Mouse (Mus musculus) heart, postnatal 0 days (tissue): Measurements from ENCODE around the gene Abo. TPM values are rescaled to one million over a fixed set of nuclear protein-coding genes. Genes with fewer than 3 reads are reported as not detected.

Experiments
- ATAC-seq: fragments of 200-750 bp; cut with Nextera tagmentation; 2 replicates; pipeline ENCODE4 v1.8.0; 2017; ENCODE audit warnings: low read depth, moderate number of reproducible peaks, moderate library complexity; ENCODE audit not compliant: insufficient read depth
- DNase-seq: peaks from one replicate; pipeline ENCODE4 v3.0.0-alpha.2; 2016; ENCODE audit warnings: low spot score
- H3K27ac ChIP-seq: fragments of 300-500 bp; sonication (generic); 2 replicates; pipeline ENCODE4 v1.5.1; 2014; ENCODE audit warnings: low read depth, mild to moderate bottlenecking
- H3K27me3 ChIP-seq: fragments of 300-500 bp; sonication (generic); 2 replicates; pipeline ENCODE4 v1.6.1; 2014; ENCODE audit warnings: low read length, mixed read lengths; ENCODE audit not compliant: control insufficient read depth, insufficient read depth
- H3K36me3 ChIP-seq: fragments of 300-500 bp; sonication (generic); replicated peaks from 2 replicates; pipeline ENCODE4 v1.6.1; 2014; ENCODE audit warnings: low read length, mixed read lengths; ENCODE audit not compliant: control insufficient read depth, insufficient read depth
- H3K4me1 ChIP-seq: fragments of 300-500 bp; sonication (generic); 2 replicates; pipeline ENCODE4 v1.6.1; 2014; ENCODE audit warnings: antibody characterized with exemption; ENCODE audit not compliant: control insufficient read depth, insufficient read depth
- H3K4me2 ChIP-seq: fragments of 300-500 bp; sonication (generic); 2 replicates; pipeline ENCODE4 v1.6.1; 2014; ENCODE audit warnings: low read depth, mild to moderate bottlenecking, low read length, moderate library complexity
- H3K4me3 ChIP-seq: fragments of 300-500 bp; sonication (generic); 2 replicates; pipeline ENCODE4 v1.5.1; 2014; ENCODE audit warnings: low read depth, low read length
- H3K9ac ChIP-seq: fragments of 300-500 bp; sonication (generic); replicated peaks from 2 replicates; pipeline ENCODE4 v1.6.1; 2014; ENCODE audit warnings: low read depth, low read length, mixed read lengths
- H3K9me3 ChIP-seq: fragments of 300-500 bp; sonication (generic); replicated peaks from 2 replicates; pipeline ENCODE4 v1.6.1; 2016; ENCODE audit warnings: low read length; ENCODE audit not compliant: control insufficient read depth
- CTCF ChIP-seq: IDR thresholded peaks from 2 replicates; pipeline ENCODE4 v1.5.1; 2016; ENCODE audit warnings: antibody characterized with exemption, control low read depth, low read depth
- EP300 ChIP-seq: IDR thresholded peaks from 2 replicates; pipeline ENCODE4 v1.6.1; 2016; ENCODE audit warnings: antibody characterized with exemption, low read depth
- WGBS: fragments of 180-500 bp; shearing (Covaris S2); extraction: QIAGEN DNeasy Blood & Tissue Kit; methylation state at CpG from one replicate; pipeline ENCODE4 v1.1.7; 2014; 5-methylcytosine and 5-hydroxymethylcytosine counted together
- polyA plus RNA-seq: library from polyadenylated mRNA; unstranded; fragments of >200 nt; fragmentation: Nextera tagmentation; extraction: Ambion mirVana; gene quantifications from 2 replicates; pipeline ENCODE4 v1.2.1, GENCODE M21; 2015
- total RNA-seq: library from RNA; depleted of rRNA; stranded (reverse); fragments of >200 nt; gene quantifications from 2 replicates; pipeline ENCODE4 v1.2.3, GENCODE M21; 2014; ENCODE audit warnings: low replicate concordance

Gene Abo
- total and polyA plus RNA-seq, 2 experiments from 2014 or later, result not detected

DNA sequence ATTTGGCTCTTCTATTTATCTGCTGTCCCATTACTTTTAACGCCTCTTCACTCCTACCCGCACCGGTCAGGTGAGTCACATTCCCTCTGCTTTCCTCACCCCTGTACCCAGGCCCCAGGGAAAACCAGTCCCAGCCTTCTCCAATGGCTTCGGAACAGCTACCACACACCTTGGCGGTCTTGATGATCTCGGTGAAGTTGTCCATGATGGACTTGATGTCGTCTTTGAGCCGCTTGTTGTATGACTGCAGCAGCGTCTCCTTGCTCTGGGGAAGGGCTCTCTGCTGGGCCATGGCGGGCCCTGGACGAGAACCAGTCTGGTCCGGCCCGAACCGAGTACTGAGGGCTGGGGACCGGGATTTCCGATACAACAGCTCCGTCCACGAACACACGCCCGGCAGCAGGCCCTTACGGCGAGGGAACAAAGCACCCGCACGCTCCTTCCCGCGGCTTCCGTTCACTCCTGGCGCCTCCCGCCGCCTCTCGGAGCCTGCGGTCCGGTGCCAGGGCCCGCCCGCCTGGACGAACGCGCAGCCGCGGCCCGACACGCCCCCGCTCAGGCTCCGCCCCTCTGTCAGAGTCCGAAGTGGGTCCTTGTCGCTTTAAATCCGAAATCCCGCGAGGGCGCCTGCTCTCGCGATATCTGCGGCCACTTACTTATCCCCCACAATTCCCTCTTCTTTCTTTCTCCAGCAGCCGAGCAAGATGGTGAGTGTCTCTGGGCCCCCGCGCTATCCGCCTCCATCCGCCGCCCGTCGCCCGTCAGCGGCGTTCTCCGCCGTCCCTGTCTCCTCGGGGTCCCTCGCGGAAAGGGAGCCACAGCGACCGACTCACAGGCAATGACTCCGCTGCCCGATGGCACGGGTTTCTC lies 45.6 kb upstream of the Abo start, which contains the start of the genes Med22 and Rpl7a:
Gene Med22, minus strand, starts transcription at position 554 of the 870 bp plus-strand sequence.
Gene Rpl7a, plus strand, starts transcription at position 641 of the 870 bp plus-strand sequence.
- peak within 1 kb of the TSS; percentile 68 for H3K4me3 ChIP-seq
- peaks cover 27% of the 10 kb centered on the region for H3K4me1 ChIP-seq
- H3K9me3 ChIP-seq, result no peaks in the 10 kb centered on the region
- TF ChIP-seq EP300, result peak; percentile 95
- TF ChIP-seq CTCF, result no peak
- peak; percentile 94 for ATAC-seq
- peak within 1 kb of the TSS; percentile 87 for H3K27ac ChIP-seq
- under 1% methylated on average over 74 of the region's 74 CpGs for WGBS
- peak within 1 kb of the TSS; percentile 89 for H3K9ac ChIP-seq
- peak; percentile 96 for DNase-seq
- no peaks in the 10 kb centered on the region for H3K27me3 ChIP-seq
- peaks cover 56% of the 10 kb centered on the region for H3K36me3 ChIP-seq
- H3K4me2 ChIP-seq, result peak within 1 kb of the TSS; percentile 97

DNA sequence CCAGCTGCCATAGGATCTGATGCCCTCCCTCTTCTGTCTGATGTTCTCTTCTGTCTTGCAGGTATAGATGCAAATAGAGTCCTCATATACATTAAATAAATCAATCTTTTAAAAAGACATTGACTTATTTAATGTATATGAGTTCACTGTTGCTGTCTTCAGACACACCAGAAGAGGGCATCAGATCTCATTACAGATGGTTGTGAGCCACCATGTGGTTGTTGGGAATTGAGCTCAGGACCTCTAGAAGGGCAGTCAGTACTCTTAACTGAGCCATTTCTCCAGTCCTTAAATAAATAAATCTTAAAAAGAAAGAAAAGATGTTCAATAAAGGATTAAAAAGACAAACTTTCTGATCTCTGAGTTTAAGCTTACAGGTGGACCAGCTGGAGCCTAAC lies 44.6 kb upstream of the Abo start:
- Histone ChIP-seq H3K9me3 (no peaks in the 10 kb centered on the region), H3K4me1 (peaks cover 23% of the 10 kb centered on the region), H3K27me3 (no peaks in the 10 kb centered on the region), H3K9ac (peak overlapping the region; percentile 70), H3K4me2 (peak overlapping the region; percentile 67), H3K4me3 (peak overlapping the region; percentile 68), H3K27ac (peak overlapping the region; percentile 87), H3K36me3 (peaks cover 52% of the 10 kb centered on the region)
- DNase-seq, result no peak
- ATAC-seq, result no peak
- TF ChIP-seq CTCF (no peak), EP300 (no peak)

DNA sequence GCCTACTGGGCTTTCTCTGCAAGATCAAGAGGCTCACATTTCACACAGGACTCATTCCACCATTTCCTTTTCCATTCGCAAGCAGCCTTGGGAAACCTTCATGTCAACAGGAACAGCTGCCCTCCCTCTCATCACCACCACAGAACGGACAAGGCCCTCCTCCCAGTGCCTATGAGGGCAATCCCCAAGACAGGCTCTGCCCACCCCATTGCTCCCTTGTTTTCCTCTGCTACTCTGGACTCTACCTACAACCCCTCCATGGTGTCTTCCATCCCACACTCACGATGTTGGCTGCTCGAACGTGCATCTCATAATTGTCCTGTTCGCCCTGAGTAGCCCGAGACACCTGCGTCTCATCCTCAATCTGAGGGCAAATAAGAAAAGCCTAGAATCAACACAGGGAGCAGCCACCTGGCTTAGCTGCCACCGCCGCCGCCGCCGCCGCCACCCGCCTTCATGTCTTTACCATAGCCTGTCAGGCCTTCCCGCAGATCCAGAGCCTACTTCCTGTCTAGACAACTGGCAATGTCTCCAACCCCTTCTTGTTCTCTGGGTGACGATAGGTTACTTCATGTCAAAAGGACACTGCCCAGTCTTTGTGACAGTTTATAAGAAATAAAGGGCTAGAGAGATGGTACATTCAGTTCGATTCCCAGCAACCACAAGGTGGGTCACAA lies 44.1 kb upstream of the Abo start:
- WGBS, result 73% methylated on average over 18 of the region's 18 CpGs
- Histone ChIP-seq H3K27ac (no peak overlapping the region), H3K4me1 (peaks cover 24% of the 10 kb centered on the region), H3K36me3 (peaks cover 46% of the 10 kb centered on the region), H3K27me3 (no peaks in the 10 kb centered on the region), H3K9ac (peak overlapping the region; percentile 21; the same call in 1 of the 2 replicates), H3K4me2 (peak overlapping the region; percentile 67), H3K4me3 (0 out of 2 replicates have a peak overlapping the region, but pooled peaks have one; percentile 68), H3K9me3 (no peaks in the 10 kb centered on the region)
- TF ChIP-seq EP300 (no peak), CTCF (no peak)
- no peak for DNase-seq
- ATAC-seq, result no peak

DNA sequence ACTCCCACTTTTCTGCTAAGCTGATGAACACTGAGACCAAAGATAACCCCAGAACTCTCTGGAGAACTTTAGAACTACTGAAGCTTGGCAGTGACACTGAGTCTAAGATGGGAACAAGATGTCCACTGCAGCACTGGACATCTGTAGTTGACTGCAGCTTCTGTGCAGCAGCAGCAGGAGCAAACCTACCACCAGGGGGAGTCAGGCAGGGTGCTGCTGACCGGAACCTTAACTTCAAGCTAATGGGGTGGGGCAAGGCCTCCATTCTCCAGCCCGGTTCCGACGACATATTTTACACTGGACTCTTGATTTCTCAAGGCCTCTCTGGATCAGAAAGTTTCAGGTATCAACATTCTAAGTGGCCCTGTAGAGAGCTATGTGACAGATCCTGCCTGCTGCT lies 42.3 kb upstream of the Abo start:
- TF ChIP-seq EP300 (no peak), CTCF (peak; percentile 63)
- DNase-seq, result no peak
- no peak overlapping the region for H3K9ac ChIP-seq

DNA sequence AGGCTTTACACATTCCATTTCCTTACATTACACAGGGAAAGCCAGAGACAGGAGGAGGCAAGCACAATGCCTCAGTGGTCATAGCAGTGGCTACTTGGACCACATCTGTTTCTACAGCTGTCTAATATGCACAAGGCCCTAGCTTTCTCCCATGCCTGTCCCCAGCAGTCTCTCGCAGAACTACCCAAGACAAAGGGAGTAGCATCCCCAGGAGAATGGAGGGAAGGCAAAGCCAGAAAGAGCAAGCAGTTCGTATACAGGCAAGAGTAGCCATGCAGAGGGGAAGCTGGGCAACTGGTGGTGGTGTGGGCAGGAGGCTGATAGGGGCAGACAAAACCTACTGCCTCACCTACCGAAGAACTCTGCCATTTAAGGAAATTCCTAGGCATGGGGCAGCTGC lies 41.7 kb upstream of the Abo start:
- Histone ChIP-seq H3K9me3 (no peaks in the 10 kb centered on the region), H3K36me3 (peaks cover 25% of the 10 kb centered on the region), H3K27ac (no peak overlapping the region), H3K4me1 (peaks cover 25% of the 10 kb centered on the region), H3K9ac (no peak overlapping the region), H3K4me2 (no peak overlapping the region), H3K4me3 (no peak overlapping the region), H3K27me3 (no peaks in the 10 kb centered on the region)
- TF ChIP-seq EP300 (no peak), CTCF (no peak)
- 86% methylated on average over 3 of the region's 3 CpGs for WGBS
- DNase-seq (no peak), ATAC-seq (no peak)

More for the DNA sequence above, 42.3 kb upstream of the Abo start:
- H3K36me3 ChIP-seq, result peaks cover 29% of the 10 kb centered on the region
- H3K9me3 ChIP-seq, result no peaks in the 10 kb centered on the region
- peaks cover 27% of the 10 kb centered on the region for H3K4me1 ChIP-seq
- H3K27me3 ChIP-seq, result no peaks in the 10 kb centered on the region
- no peak overlapping the region for H3K4me3 ChIP-seq
- H3K27ac ChIP-seq, result no peak overlapping the region
- H3K4me2 ChIP-seq, result no peak overlapping the region
- 57% methylated on average over 4 of the region's 4 CpGs for WGBS
- no peak for ATAC-seq
